Mouse (Mus musculus) heart, adult 11 months (tissue): ENCODE results near the gene Lrp8.

ENCODE experiments used
- DNase-seq: peaks from one replicate; pipeline ENCODE4 v3.0.0; 2022

Gene Lrp8

DNA sequence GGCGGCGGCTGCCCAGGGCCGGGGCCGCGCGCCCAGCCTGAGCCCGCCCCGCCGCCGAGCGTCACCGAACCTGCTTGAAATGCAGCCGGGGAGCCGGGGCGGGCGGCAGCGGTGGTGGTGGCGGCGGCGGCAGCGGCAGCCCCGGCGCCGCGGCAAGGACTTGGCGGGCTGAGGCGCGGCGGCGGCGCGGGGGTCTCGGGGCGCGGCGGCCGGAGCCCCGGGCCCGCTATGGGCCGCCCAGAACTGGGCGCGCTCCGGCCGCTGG, at the start of gene Lrp8:
Gene Lrp8 (plus strand): TSS at position 77 of the 265 bp plus-strand sequence.
- DNase-seq: no peak

DNA sequence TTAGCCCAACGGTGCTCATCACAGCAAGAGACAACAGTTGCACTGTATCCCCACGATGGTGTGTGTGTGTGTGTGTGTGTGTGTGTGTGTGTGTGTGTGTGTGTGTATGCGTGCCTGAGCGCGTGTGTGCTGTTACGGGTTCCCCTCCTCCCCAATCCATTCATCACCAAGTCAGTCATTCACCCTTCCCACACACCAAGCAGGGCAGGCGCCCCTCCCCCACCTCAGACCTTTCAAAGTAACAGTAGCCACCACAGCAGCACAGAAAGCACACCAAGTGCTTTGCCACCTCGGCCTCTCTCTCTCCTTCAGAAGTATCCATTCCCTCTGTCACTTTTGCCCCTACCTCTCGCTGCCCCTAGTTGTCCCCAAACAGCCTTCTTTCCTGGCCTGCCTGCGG, 45.8 kb upstream of the Lrp8 start:
- DNase-seq: no peak

DNA sequence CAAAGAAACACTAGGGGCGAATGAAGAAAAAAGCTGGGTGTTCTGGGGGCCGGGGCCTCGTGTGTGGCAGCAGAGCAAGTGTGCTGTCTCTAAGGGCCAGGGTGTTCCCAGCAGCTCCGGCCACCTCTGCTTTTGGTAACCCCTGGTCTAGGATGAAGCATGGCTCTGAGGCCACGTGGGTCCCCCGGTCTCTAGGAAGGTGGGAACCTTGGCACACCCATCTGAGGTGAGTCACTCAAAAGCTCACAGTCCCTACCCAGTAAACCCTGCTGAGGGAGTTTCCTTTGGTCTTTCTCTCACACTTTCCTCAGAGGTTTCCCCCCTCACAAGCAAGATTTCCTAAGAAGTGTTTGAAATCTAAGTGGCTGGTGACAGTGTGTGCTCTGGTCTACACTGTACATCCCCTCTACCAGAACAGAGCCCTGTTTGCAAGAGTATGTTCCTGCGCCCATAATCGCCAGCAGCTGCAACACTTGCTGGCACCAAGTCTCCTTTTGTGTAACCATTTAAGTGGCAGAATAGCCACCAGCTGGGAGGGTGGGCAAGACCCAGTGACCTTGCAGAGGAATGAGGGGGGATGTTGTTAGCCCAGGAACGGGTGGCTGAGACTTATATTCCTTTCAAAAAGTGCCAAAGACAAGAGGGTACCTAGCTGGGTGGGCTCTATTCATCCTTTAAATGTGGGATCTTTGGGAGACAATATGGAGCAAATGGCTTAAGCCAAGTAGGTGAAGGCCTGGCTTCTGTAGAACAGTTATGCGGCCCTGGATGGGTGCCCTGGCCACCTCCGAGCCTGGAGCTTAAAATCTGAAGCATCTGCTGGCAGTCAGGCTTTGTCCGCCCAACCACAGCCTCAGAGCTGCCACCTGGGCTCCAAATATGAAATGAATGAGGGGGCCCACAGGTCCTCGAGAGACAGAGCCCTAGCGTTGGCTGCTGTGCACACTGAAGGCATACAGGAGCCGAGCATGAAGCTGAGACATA, 44.3 kb upstream of the Lrp8 start:
- no peak for DNase-seq

DNA sequence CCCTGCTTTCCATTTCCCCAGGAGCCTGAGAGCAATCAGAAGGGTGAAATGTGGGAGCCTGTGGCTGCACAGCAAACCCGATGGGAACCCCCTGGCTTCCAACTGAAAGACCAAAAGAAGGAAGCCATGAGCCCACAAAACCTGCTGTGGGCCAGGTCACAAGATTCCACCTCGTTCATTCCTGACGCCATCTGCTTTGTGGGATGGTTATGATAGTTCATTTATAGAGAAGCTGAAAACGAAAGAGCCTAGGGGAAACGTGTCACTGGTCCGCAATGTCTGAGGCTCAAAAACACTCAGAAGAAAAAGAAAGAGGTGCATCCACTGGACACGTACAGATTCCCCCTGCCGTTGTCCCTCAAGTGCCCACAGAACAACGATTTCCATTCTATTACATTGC, 43.1 kb upstream of the Lrp8 start:
- DNase-seq: no peak

- no peak for DNase-seq
Observed at GRCm38 (mm10) chr4:107763001-107763400, 39.1 kb upstream of the Lrp8 start.

DNA sequence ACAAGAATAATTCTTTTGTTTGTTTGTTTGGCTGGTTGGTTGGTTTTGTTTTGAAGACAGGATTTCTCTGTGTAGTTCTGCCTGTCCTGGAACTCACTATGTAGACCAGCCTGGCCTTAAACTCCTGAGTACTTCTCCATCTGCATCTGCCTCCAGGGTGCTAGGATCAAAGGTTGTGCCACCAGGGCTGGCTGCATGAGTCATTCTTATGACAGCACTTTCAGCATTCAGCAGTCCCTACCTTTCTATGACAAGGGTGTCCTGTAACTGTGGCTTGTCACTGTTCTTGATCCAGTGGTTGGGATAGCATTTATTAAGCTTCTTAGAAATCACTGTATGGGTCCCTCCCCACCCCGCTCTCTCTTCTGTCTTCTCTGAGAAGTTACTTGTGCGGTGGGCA, 38.5 kb upstream of the Lrp8 start:
- DNase-seq: no peak

DNA sequence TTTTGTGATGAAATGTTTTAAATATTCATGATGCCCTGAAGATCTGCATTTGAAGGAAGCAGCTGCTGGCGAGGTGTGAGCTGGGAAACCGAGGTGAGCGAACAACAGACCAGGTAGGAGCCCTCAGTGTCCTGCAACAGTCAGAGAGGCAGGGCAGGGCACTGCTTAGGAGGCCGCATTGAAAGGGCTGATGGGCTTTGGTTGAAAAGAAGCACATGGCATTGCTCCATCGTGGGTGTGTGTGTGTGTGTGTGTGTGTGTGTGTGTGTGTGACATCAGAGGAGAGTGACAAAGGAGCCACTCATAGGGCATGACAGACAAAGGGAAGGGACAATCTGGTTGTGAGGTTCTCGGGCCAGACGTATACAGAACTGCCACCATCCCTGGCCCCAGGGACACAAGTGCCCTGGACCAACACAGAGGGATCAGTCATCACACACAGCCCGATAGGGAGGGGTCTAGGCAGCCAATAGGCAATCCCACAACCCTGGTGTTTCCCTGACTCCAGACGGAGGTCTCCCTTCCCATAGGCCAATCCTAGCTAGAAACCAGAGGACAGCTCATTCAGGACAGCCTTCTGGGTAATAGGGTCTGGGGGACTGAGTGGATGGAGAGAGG, 36.8 kb upstream of the Lrp8 start:
- DNase-seq: no peak

- DNase-seq: no peak
Observed at GRCm38 (mm10) chr4:107766182-107766581, 35.9 kb upstream of the Lrp8 start.

GRCm38 (mm10) chr4:107772122-107772825, 29.8 kb upstream of the Lrp8 start:
- DNase-seq: no peak

DNA sequence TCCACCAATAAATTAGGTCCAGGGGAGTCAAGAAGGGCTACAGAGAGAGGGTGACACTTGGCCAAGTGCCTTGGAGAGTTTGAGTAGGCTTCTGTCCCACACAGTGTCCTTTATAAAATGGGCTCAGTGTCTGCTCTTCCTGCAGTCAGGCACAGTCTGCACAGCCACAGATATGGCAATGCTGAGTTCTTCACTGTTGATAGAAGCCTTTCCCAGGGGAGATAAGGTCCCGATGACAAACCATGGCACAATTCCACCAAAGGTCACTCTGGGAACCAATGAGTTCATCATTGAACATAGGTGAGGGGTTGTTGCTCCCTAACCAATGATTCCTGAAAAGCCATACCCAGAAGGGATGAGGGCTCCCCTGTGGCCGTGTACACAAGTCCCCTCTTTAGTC, 27.2 kb upstream of the Lrp8 start:
- DNase-seq: no peak

- no peak for DNase-seq
Observed at GRCm38 (mm10) chr4:107775672-107776071, 26.4 kb upstream of the Lrp8 start.

GRCm38 (mm10) chr4:107776990-107777673, 24.9 kb upstream of the Lrp8 start:
- no peak for DNase-seq

DNA sequence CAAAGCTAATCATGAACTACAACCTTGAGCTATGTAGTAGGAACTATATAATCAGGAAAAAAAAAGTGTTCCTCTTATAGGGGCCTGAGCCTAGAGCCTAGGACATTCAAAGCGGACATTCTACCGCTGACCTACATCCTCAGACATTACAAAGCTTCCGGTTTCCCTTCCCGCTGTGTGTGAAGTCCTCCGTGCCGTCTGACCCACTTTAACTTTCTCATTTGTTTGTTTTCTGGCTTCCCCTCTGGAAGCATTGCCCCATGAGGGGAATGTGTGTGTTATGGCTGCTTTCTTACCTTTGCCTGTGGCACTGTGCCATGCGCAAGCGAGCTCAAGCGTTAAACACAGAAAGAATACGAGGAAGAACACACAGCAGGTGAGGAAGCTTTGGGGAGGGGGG, 18.5 kb upstream of the Lrp8 start:
- DNase-seq: no peak

DNA sequence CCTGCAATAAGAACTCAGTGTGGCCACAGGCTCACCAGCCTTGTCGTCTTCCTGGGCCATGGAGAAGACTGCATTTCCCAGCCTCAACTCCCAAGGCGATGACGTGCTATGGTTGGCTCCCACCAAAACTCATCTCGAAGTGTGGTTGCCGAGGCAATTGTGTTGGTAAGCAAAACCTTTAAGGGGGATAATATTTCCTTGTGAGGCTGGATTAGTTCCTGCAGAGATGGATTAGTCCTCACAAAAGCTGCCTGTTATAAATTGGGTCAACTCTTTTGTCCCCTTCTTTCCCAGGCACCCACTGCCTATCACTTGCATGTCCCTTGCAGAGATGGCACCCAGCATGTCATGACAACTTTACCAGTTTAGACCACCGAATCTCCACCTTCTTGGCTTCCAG, 13.2 kb upstream of the Lrp8 start:
- DNase-seq: no peak

DNA sequence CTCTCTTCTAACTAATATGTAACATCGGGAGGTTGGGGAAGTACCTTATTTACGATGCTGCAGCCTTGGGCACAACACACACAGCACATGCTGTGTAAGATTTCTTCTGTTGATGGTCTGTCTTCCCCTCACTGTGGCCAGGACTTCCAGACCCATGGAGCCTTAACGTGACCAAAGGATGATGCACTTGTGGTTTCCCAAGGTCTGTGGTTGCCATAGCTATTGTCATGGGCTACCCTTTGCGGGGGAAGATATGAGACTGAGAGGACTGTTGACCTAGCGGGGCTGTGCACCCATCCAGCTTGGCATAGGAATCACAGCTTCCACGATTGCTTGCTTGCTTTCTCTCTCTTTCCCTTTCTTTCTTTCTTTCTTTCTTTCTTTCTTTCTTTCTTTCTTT, 1.3 kb upstream of the Lrp8 start:
- no peak for DNase-seq

DNA sequence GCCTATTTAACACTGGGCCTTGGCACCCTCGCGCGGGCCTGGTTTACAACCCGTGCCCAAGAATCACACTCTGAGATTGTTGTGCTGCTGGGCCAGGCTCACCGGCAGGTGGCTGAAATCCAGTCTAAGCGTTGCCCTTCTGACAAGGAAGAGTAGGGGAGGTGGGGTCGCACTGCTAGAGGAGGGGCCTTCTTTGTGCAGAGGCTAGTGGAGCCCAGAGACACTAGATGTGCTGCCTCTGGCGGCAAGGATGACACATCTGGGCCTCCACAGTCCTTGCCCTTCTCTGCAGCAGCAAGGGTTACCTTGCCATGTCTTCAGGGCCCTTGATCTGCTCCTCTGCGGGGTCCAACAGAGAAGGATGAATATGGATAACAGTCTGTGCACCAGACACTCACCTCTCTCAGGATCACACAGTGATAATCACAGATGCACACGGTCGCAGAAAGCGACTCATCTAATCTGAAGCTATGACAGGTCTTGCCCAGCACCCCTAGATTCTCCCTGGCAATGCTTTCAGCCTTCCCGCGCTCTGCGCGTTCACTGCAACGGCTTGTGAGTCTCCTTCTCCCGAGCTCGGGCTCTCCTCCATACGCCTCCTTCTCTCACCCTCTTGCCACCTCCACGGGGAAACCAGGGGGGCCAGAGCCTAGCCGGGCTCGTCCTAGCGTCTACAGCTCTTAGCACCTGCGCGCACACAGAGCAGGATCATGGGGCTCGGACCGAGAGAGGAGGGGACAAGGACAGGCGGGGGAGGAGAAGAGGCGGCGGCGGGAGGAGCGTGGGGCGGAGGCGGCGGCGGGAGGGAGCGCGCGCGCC, 486 bp upstream of the Lrp8 start:
- DNase-seq: peak; percentile 98

GRCm38 (mm10) chr4:107802450-107803331, 630 bp downstream of the Lrp8 start:
- DNase-seq: peak; percentile 92

DNA sequence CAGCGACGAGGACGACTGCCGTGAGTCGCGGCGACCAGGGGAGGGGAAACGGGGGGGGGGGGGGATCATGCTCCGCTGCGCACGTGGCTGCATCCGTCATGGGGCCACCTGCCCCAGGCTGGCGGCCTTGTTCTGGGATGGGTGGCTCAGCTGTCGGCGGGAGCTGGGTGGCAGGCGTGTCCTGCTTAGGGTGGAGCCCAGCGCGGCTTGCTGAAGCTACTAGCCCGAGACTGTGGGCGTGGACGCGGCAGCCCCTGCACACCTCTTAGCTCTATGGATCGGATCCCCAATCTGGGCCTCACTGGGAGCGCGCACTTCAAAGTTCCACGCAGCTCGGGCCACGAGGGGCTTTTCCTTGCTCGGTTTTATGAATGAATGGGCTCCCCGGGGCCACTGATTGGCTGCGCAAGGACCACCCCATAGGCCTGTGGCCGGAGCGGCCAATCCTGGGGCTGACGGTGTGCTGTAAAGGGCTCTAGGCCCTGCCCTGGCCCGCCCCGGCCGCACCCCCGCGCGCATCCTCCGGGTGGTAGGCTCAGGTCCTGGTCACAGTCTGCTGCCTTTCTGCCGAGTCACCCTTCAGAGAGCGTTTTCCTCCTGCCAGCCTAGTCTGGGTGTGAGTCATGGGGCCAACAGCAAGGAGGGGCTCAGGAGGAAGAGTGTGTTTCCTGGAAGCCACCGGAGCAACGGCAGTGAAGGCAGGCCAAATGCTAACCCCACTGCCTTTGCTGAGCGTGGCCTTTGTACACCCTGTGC, 1.5 kb downstream of the Lrp8 start:
- peak; percentile 97 for DNase-seq

DNA sequence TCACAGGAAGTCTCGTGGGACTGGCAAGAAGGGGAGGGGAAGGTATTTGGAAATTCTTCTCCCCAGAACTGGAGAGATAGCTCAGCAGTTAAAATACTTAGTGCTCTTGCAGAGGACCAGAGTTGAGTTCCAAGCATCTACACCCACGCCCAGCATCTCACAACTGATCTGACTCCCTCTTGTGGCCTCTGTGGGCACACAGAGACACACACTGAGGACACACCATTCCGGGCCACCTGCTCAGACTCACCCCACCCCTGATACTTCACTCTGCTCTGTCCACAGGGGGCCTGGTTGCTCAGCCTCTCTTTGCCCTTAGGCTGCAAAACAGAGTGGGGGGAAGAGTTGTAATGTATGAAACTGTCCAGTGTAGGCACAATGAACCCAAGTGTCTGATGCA, 3.4 kb downstream of the Lrp8 start:
- DNase-seq: no peak

DNA sequence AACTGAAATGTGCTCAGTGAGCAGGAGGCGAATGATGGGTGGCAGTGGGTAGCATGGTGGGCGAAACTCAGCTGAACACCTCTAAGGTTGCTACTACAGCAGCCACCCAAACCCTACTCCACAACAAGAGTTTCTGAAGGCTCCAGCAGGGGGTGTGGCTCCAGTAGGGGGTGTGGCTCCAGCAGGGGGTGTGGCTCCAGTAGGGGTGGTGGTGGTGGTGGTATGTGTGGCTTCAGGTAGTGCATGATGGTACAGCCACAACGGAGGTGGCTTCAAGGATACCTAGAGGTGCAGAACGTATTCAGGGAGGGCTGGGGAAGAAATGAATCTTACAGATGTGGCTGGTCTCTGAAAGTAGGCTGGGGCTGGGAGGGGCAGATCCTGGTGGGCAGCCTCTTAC, 5.7 kb downstream of the Lrp8 start:
- no peak for DNase-seq

GRCm38 (mm10) chr4:107808655-107809054, 6.6 kb downstream of the Lrp8 start:
- no peak for DNase-seq
